Mouse (Mus musculus): ENCODE results near the gene Abhd5. TPM values are rescaled to one million over a fixed set of nuclear protein-coding genes. Genes with fewer than 3 reads are reported as not detected.

The Abhd5 gene
- total and polyA plus RNA-seq, 3 experiments: 14.2 to 20.2 TPM; not detected in 1

GRCm38 (mm10) chr9:122370292-122370794 is 18.9 kb downstream of the Abhd5 start:
- Histone ChIP-seq H3K27me3 (ENCODE audit: control insufficient read depth in 1 of 2, insufficient read depth in 2 of 2, low read length in 2 of 2) (no peaks in the 10 kb centered on the region), H3K4me1 (ENCODE audit: control insufficient read depth in 1 of 2, insufficient read depth in 2 of 2, low read length in 2 of 2) (no peaks in the 10 kb centered on the region), H3K79me2 (ENCODE audit: control insufficient read depth, insufficient read depth, low read length, poor library complexity) (no peaks in the 10 kb centered on the region), H3K4me3 (ENCODE audit: control insufficient read depth in 1 of 2, insufficient read depth in 1 of 2, low read depth in 2 of 2, low read length in 2 of 2) (no peak overlapping the region), H3K27ac (ENCODE audit: control insufficient read depth, low read depth, low read length) (no peak overlapping the region), H3K9me3 (replicated peaks; ENCODE audit: insufficient read depth, low read length) (no peaks in the 10 kb centered on the region), H3K9ac (ENCODE audit: control insufficient read depth, low read depth, low read length, poor library complexity, severe bottlenecking) (no peak overlapping the region), H3K36me3 (ENCODE audit: control insufficient read depth in 1 of 2, insufficient read depth in 2 of 2, low read length in 2 of 2) (peaks cover 0 to 6% of the 10 kb centered on the region in 2 experiments; a peak in 3 of 4 replicates)
- DNase-seq (ENCODE audit: low read depth, low spot score): no peak
- TF ChIP-seq CHD1 (IDR thresholded peaks at IDR 0.05; ENCODE audit: low read depth, low read length): no peak
- TF ChIP-seq CHD2 (IDR thresholded peaks at IDR 0.05; ENCODE audit: low read length): no peak
- no peak for TF ChIP-seq ZC3H11A (IDR thresholded peaks at IDR 0.05; ENCODE audit: low read depth, low read length)
- no peak for TF ChIP-seq RCOR1 (IDR thresholded peaks at IDR 0.05; ENCODE audit: low read depth, low read length)
- no peak for TF ChIP-seq MEF2A (IDR thresholded peaks at IDR 0.05; ENCODE audit: extremely low read depth, insufficient replicate concordance, low read depth, low read length, poor library complexity, severe bottlenecking)
- TF ChIP-seq SMC3 (IDR thresholded peaks at IDR 0.05; ENCODE audit: low read depth, low read length): no peak
- no peak for TF ChIP-seq MYC (IDR thresholded peaks at IDR 0.05; ENCODE audit: low read depth, low read length)

DNA sequence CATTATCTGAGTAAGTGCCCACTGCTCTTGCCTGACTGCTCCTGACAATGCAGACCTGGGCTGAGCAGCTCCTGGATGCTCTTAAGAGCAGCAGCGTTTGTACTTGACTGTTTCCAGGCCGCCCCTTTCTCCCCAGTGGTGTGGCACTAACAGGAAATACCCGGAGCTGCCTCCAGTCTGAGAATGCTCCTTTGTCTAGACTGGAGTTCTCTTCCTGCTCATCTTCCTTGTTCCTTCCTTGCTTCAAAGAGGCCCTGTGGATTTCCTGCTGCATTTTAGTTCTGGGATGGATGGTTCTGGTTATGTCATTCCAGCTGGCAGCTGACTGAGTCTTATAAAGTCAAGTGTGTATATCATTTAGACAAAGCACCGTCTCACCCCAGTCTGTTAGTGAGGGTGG is 21.1 kb downstream of the Abhd5 start:
- no peak overlapping the region for H3K9ac ChIP-seq (ENCODE audit: control insufficient read depth, low read depth, low read length, poor library complexity, severe bottlenecking)
- no peak overlapping the region for H3K4me3 ChIP-seq (ENCODE audit: control insufficient read depth in 1 of 2, insufficient read depth in 1 of 2, low read depth in 2 of 2, low read length in 2 of 2)
- TF ChIP-seq RCOR1 (IDR thresholded peaks at IDR 0.05; ENCODE audit: low read depth, low read length): no peak
- no peak for TF ChIP-seq GABPA (IDR thresholded peaks at IDR 0.05; ENCODE audit: low read depth, low read length)
- no peak for TF ChIP-seq E2F4 (IDR thresholded peaks at IDR 0.05; ENCODE audit: borderline replicate concordance, low read depth, low read length)
- no peak for TF ChIP-seq BHLHE40 (IDR thresholded peaks at IDR 0.05; ENCODE audit: borderline replicate concordance, low read depth, low read length)
- TF ChIP-seq NRF1 (IDR thresholded peaks at IDR 0.05; ENCODE audit: insufficient read depth, low read depth, low read length, poor library complexity, severe bottlenecking): no peak
- no peak for TF ChIP-seq UBTF (IDR thresholded peaks at IDR 0.05; ENCODE audit: borderline replicate concordance, insufficient read depth, low read depth, low read length)
- TF ChIP-seq RAD21 (IDR thresholded peaks at IDR 0.05; ENCODE audit: low read depth, low read length): no peak
- no peak for TF ChIP-seq JUND (IDR thresholded peaks at IDR 0.05; ENCODE audit: low read depth, low read length)
- no peak for TF ChIP-seq USF2 (IDR thresholded peaks at IDR 0.05; ENCODE audit: borderline replicate concordance in 1 of 2, insufficient read depth in 1 of 2, low read depth in 1 of 2, low read length in 2 of 2)
- TF ChIP-seq ZC3H11A (IDR thresholded peaks at IDR 0.05; ENCODE audit: low read depth, low read length): no peak
- no peak for TF ChIP-seq GATA1 (IDR thresholded peaks at IDR 0.05; ENCODE audit: low read depth, low read length)
- TF ChIP-seq ELF1 (IDR thresholded peaks at IDR 0.05; ENCODE audit: low read depth, low read length): no peak
- no peak for TF ChIP-seq MAFK (IDR thresholded peaks at IDR 0.05; ENCODE audit: borderline replicate concordance, low read depth, low read length)
- TF ChIP-seq ZKSCAN1 (IDR thresholded peaks at IDR 0.05; ENCODE audit: low read depth, low read length): no peak
- no peak for TF ChIP-seq MYC (IDR thresholded peaks at IDR 0.05; ENCODE audit: low read depth, low read length)
- TF ChIP-seq KAT2A (conservative IDR thresholded peaks at IDR 0.05; ENCODE audit: low read depth, low read length): no peak
- no peak for TF ChIP-seq CHD1 (IDR thresholded peaks at IDR 0.05; ENCODE audit: low read depth, low read length)
- no peak for TF ChIP-seq TBP (IDR thresholded peaks at IDR 0.05; ENCODE audit: low read depth, low read length)
- no peak for TF ChIP-seq ETS1 (IDR thresholded peaks at IDR 0.05; ENCODE audit: low read depth, low read length)
- no peak for TF ChIP-seq MEF2A (IDR thresholded peaks at IDR 0.05; ENCODE audit: extremely low read depth, insufficient replicate concordance, low read depth, low read length, poor library complexity, severe bottlenecking)

More for the DNA sequence above, 21.1 kb downstream of the Abhd5 start:
- no peaks in the 10 kb centered on the region for H3K9me3 ChIP-seq (replicated peaks; ENCODE audit: insufficient read depth, low read length)
- H3K36me3 ChIP-seq (ENCODE audit: control insufficient read depth in 1 of 2, insufficient read depth in 2 of 2, low read length in 2 of 2): peaks cover 0 to 6% of the 10 kb centered on the region in 2 experiments; a peak in 3 of 4 replicates
- no peaks in the 10 kb centered on the region for H3K27me3 ChIP-seq (ENCODE audit: control insufficient read depth in 1 of 2, insufficient read depth in 2 of 2, low read length in 2 of 2)
- DNase-seq (ENCODE audit: low read depth, low spot score): no peak
- H3K4me1 ChIP-seq (ENCODE audit: control insufficient read depth in 1 of 2, insufficient read depth in 2 of 2, low read length in 2 of 2): no peaks in the 10 kb centered on the region
- H3K27ac ChIP-seq (ENCODE audit: control insufficient read depth, low read depth, low read length): no peak overlapping the region
- no peaks in the 10 kb centered on the region for H3K79me2 ChIP-seq (ENCODE audit: control insufficient read depth, insufficient read depth, low read length, poor library complexity)

Measured in MEL (cell line).